Mouse (Mus musculus) E14TG2a.4 (cell line): ENCODE measurements around the gene Rab3a.

ENCODE experiments used
- CTCF ChIP-seq: conservative IDR thresholded peaks from 2 replicates; pipeline ENCODE4 v1.5.1; 2014; ENCODE audit warnings: low read length
- NANOG ChIP-seq: IDR thresholded peaks from 2 replicates; pipeline ENCODE4 v1.6.1; 2014; ENCODE audit warnings: borderline replicate concordance, low read length, mixed read lengths

- TF ChIP-seq CTCF (no peak), NANOG (no peak)
Measured at GRCm38 (mm10) chr8:70772075-70772474, 17.6 kb downstream of the Rab3a start.
